Mouse (Mus musculus): ENCODE measurements at regions not wholly inside any gene's neighbourhood (a gene's known extent, or its start where the extent isn't known, plus 50 kb on each side); places are given as distances from the start of the nearest gene placed in this dataset.

- TF ChIP-seq POLR2A (IDR thresholded peaks at IDR 0.05; ENCODE audit: borderline replicate concordance, insufficient read depth, low read length) (no peak), CTCF (IDR thresholded peaks at IDR 0.05; ENCODE audit: borderline replicate concordance, insufficient read depth, low read depth, low read length) (no peak)
These were observed 452.7 kb downstream of the Rps24 start for GRCm38 (mm10) chr14:24939476-24940200.

Data from cerebellum, adult 2 months (tissue).